Mouse (Mus musculus): ENCODE data around the gene Palld.

The Palld gene

DNA sequence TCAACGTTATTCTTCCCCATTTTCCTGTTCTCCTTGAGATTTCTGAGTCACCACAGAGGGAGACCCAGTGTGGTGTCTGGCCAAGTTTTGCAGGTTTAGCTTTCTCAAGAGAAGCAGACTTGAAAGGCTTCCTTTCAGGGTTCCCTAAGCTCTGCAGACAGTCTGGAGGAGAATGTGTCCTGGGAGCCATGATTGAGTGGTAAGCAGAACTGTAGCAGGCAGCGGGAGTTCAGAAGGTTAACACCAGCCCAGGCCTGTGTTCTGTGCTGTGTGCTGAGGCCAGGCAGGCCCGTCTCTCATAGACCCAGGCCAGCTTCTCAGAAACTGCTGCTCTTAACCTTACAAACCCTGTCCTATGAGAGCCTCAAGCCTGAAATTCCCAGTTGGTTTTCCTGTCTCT is 263.5 kb downstream of the Palld start:
- in situ Hi-C loops (cut with MboI; ENCODE audit: low sequenced_read_pairs) = no loop called here

- in situ Hi-C loops (cut with MboI; ENCODE audit: low sequenced_read_pairs) = no loop called here
Measured at GRCm38 (mm10) chr8:61637736-61638135, 264.8 kb downstream of the Palld start.

DNA sequence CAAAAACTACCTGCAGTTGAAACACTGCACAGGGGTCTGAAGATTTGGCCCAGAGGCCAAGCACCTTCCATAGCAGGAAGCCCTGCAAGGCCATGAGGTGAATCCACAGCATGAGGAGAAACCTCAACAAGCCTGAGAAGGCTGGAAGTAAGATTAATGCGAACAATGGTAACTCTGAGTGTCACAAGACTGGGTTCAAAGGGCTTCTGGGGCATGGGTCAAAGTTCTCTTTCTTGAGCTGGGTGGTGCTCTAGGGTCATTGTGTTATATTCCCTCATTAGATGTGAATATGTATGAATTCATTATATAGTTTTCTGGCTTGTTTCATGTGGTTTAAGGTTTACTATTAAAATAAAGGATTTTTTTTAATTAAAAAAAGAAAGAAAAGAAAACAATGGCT is 267.7 kb downstream of the Palld start:
- in situ Hi-C loops (cut with MboI; ENCODE audit: low sequenced_read_pairs) = no loop called here

DNA sequence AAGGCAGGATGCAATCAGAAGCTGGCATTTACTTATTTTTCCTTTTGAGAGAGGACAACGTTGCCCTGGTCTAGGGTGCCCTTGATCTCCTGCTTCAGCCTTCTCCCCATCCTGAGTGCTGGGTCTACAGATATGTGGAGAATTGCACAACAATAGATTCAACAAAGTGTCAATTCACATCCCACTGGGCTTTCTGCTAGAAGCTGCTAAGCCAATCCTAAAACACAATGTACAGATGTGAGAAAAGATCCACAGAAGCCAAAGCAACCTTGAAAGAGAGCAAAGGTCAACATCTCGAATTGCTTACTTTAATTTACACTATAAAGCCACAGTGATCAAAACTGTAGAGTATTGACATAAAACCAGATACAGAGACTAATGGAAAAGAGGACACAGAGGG is 270.2 kb downstream of the Palld start:
- in situ Hi-C loops (cut with MboI; ENCODE audit: low sequenced_read_pairs) = no loop called here

GRCm38 (mm10) chr8:61629631-61629968 is 272.9 kb downstream of the Palld start:
- in situ Hi-C loops (cut with MboI; ENCODE audit: low sequenced_read_pairs) = no loop called here

DNA sequence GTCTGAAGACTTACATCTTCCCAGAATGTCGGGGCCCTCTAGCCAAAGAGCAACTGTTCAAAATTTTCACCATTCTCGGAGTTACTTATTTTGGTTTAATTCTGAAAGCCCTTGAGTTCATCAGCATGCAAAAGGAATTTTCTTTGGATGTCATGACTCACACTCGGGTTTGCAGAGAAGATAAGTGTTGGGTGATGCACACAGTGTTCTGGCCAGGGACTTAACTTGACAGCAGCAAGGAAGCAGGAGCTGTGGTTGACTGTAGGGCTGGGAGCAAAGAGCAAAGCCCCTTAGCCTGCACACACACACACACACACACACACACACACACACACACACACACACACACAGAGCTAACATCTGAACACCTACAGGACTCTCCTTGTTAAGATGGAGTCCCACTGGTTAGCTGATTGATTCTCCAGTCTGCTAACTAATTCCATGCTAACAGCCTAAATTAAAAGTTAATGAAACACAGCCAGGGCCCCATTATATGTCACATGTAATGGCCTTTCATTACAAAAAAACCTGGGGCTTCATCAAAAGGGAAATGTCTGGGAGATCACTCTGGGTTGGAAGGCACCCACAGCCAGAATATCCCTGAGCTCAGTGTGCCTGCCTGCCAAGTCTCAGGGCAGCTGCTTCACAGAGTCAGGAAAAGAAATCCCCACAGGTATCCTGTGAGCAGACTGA is 273.4 kb downstream of the Palld start:
- in situ Hi-C loops (cut with MboI; ENCODE audit: low sequenced_read_pairs) = no loop called here

GRCm38 (mm10) chr8:61626246-61626952 is 276.1 kb downstream of the Palld start:
- in situ Hi-C loops (cut with MboI; ENCODE audit: low sequenced_read_pairs) = no loop called here

DNA sequence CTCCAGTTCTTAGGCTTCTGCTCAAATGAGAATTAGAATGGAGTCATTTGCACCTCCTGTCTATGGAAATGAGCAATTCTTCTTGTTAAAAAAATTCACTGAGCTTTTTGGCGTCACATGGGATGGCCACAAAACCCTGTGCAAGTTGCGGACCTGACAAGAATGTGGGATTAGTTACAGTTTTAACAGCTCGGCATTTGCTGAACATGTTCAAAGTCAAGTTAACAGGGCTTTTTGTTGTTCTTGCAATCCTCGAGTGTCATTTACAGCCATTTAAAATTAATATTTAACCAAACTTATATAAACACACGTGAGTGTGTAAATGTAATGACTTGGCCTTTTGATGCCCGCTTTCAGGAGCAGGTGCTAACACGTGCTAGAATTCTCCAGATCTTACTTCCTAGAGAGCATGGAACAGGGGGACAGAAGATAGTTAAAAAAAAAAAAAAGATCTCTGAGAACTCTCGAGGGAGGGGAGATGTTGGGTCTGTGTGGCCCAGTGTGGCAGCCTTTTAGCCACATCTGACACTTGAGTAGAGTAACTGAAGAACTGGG is 276.8 kb downstream of the Palld start:
- in situ Hi-C loops (cut with MboI; ENCODE audit: low sequenced_read_pairs) = no loop called here

DNA sequence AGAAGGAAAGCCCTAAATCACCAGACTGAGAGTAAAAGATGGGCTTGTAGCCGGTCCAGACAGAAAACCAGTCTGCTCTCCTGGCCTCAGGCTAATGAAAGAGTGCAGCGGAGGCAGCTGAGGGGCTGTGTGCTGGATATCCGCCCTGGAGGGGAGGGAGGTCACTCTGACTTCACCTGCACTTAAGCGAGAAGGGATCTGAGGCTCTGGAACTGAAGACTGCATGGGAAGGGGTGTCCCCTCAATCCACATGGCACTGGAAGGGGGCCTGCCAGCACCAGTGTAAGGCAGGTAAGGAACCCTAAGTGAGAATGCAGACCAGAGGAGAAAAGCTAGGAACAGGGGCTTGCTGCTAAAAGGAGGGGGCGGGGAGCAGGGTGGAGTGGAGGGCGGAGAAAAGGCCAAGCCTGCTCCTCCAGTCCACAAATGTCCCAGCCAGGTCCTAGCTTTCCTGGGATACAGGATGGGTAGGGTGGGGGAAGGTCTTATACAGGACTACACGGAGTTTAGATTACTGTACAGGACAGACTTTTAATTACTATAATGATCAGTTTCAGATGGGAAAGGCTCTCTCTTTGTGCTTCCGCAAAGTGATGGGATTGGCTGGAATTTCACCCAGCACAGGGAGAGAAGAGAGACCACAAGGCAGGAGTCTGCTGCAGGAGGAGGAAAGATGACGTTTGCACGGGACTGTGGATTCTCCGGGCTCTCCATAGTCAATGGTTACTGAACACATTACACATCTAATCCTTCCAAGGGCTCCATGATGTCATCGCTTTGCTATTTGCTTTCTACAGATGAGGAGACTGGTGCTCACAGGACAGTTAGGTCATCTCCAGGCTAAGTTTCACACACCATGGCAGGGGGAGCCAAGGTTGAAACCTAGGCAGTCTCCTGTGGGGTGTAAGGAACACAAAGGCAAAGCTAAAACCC is 278.7 kb downstream of the Palld start:
- in situ Hi-C loops (cut with MboI; ENCODE audit: low sequenced_read_pairs) = no loop called here

DNA sequence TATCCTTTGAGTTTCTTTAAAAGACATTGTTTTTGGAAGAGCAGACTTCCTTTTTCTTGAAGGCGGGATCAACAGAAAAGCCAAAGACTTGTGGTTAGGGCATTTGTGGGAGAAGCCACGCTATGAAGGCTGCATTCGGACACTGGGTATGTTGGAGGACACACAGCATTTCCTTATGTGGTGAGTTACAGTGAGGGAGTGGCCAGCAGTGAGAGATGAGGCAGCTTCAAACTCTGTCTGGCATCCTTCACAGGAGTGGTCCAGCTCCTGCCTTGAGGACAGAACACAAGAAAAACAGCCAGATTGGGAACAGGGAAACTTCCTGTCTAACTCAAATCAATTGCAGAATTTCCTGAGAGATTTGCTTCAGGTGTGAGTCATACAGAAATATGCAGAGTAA is 281.2 kb downstream of the Palld start:
- in situ Hi-C loops (cut with MboI; ENCODE audit: low sequenced_read_pairs) = no loop called here

DNA sequence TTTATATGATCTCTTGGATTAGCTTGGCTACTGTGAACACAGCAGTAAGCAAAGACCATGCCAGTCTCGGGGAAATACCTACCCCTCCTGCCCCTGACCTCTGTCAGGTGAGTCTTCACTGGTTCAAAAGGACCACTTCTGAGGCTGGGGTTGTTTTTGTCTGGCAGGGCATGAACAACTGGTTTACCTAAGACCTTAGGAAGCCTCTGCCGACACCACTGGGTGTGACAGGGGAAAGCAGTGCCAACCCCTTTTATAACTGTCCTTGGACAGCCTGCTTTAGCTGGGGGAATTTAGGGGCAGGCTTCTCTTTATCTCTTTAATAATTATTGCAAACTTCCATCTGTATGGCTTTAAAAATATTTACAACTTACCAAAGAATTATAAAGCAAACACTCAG is 284.8 kb downstream of the Palld start:
- in situ Hi-C loops (cut with MboI; ENCODE audit: low sequenced_read_pairs) = no loop called here

- in situ Hi-C loops (cut with MboI; ENCODE audit: low sequenced_read_pairs) = no loop called here
Measured at GRCm38 (mm10) chr8:61617049-61617448, 285.4 kb downstream of the Palld start.

- in situ Hi-C loops (cut with MboI; ENCODE audit: low sequenced_read_pairs) = no loop called here
Measured at GRCm38 (mm10) chr8:61615711-61616697, 286.5 kb downstream of the Palld start.

DNA sequence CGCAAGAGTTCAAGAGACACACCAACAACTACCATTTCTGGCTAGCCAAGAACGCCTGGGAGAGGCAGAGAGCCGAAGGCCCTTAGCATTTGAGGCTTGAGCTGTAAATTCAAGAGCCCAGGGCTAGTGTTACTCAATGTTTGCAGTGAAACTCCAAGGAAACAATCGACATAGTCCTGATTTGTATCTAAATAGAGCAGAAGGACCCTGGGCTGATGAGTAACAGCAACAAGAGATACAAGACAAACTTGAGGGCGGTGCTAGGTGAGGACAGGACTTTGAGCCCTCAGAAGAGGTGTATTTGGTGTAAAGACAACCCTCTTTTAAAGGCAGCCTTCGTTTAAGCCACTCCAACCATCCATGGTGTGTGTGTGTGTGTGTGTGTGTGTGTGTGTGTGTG is 290.7 kb downstream of the Palld start:
- in situ Hi-C loops (cut with MboI; ENCODE audit: low sequenced_read_pairs) = no loop called here

DNA sequence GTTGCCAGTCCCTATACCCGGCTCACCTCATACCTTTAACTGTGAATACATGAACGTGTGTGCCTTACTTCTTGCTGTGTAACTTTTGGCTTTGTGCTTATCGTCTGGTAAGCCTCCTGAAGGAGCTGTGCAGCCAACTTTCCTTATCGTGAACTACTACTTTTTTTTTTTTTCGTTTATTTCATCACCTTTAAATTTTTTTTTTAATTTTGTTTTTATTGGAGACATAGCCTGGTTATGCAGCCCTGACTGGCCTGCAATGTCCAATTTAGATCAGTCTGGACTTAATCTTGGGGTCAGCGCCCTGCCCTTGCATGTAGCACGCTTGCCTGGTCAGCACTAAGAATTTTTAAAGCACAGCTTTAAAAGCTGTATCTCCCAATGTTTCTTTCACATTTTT is 291.4 kb downstream of the Palld start:
- in situ Hi-C loops (cut with MboI; ENCODE audit: low sequenced_read_pairs) = no loop called here

DNA sequence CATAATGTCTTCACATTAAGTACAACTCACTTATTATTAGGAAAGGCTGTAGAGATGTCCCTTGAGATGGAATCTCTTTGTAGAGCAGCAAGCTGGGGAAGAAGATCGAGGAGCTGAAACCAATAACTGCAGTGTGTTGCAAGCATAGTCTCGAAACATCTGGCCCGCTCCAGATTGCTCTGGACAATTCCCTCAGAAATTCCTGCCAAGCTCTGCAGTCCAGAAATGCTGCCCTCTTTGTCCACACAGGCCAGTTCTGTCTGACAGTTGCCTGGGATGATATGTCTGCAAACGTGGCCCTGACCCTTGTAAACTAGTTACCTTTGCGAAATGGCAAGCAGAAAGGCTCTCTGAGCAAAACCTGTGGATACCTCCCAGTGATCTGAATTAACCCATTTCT is 291.9 kb downstream of the Palld start:
- in situ Hi-C loops (cut with MboI; ENCODE audit: low sequenced_read_pairs) = no loop called here

DNA sequence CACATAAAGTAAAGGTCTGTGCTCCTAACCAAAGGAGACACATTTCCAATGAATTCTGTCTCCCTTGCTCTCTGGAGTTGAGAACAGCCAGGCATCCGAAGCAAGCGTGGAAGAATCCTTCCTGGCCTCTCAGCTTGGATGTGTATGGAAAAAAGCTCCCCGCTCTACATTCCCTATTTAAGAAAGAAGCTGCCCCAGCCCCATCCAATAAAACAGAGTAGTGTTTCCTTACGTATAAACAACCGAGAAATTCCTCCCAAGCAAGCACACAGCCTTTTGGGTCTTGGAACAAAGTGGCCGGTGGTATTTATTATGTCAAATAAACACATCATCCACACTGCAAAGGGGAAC is 295.1 kb downstream of the Palld start:
- in situ Hi-C loops (cut with MboI; ENCODE audit: low sequenced_read_pairs) = no loop called here

DNA sequence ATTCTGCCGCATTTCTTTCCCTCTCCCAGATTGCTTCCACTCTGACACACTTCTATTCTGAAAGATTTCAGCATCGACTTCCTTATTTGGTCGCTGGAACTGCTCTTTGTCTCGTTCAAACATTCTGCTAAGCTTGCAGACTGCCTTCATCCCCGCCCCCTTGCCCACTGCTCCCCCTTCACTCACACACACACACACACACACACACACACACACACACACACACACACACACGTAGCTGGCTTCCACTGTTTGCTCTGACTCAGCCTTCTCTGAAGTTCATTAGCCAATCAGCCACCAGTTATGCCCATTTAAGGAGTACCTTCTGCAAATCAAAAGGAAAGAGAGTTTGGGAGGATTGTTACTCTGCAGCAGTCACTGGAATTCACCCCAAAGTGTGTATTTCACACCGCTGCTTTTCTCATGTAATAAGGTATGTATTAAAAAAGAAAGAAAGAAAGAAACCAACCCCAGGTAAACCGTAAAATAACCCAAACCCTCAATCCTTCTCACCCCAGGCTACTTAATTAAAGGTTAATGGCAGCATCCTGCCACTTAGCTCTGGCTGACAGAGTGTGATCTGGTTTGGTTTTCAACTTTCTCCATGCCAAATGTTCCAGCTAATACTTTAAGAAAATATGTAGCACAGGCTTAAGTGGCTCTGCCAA is 295.6 kb downstream of the Palld start:
- in situ Hi-C loops (cut with MboI; ENCODE audit: low sequenced_read_pairs) = no loop called here

DNA sequence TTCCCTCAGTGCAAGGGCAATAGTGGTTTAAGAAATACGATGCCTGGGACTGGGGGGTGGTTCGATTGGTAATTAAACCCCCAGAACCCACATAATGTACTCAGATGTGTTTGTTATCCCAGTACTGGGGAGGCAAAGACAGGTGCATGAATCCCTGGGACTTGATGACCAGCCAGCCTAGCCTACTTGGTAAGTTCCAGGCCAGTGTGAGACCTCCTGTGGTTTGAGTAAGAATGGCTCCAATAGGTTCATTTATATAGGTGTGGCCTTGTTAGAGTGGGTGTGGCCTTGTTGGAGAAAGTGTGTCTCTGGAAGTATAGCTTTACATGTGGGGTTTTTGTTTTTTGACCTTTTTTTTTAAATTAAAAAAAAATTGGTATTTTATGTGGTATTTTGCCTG is 297.6 kb downstream of the Palld start:
- in situ Hi-C loops (cut with MboI; ENCODE audit: low sequenced_read_pairs) = no loop called here

DNA sequence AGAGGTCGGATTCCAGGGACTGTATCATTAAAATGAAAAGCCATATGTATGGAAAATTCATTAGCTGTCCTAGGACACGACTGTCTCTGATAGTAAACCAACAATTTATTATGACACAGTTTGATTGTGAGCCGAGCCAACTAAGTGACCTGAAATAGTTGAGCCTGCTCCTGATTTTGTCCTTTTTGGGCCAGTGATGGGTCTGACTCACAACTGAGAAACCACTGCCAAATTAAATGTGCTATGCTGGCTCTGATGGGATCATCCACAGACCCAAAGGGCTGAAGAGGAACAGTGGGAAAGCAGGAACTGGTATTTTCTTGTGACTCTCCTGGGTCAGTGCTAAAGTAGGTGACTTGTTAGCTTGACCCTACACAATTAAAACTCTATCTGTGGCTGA is 305.6 kb downstream of the Palld start:
- in situ Hi-C loops (cut with MboI; ENCODE audit: low sequenced_read_pairs) = no loop called here

Data from CH12F3 (cell line).